Mouse (Mus musculus) adrenal gland, postnatal 4 days (tissue): ENCODE data around the gene Cdca4. TPM values are rescaled to one million over a fixed set of nuclear protein-coding genes. Genes with fewer than 3 reads are reported as not detected.

ENCODE experiments used
- DNase-seq, 2 experiments: peaks; one replicate each; pipeline ENCODE4 v3.0.0; 2021 to 2022; ENCODE audit warnings: low spot score in 2 of 2, mixed read lengths in 2 of 2
- total RNA-seq, 2 experiments: library from RNA; stranded (reverse); gene quantifications; 2 replicates each; pipeline ENCODE4 v1.2.3; 2021

Cdca4 gene
- total RNA-seq, 2 experiments from 2014 or later: 31.1 to 32.5 TPM

DNA sequence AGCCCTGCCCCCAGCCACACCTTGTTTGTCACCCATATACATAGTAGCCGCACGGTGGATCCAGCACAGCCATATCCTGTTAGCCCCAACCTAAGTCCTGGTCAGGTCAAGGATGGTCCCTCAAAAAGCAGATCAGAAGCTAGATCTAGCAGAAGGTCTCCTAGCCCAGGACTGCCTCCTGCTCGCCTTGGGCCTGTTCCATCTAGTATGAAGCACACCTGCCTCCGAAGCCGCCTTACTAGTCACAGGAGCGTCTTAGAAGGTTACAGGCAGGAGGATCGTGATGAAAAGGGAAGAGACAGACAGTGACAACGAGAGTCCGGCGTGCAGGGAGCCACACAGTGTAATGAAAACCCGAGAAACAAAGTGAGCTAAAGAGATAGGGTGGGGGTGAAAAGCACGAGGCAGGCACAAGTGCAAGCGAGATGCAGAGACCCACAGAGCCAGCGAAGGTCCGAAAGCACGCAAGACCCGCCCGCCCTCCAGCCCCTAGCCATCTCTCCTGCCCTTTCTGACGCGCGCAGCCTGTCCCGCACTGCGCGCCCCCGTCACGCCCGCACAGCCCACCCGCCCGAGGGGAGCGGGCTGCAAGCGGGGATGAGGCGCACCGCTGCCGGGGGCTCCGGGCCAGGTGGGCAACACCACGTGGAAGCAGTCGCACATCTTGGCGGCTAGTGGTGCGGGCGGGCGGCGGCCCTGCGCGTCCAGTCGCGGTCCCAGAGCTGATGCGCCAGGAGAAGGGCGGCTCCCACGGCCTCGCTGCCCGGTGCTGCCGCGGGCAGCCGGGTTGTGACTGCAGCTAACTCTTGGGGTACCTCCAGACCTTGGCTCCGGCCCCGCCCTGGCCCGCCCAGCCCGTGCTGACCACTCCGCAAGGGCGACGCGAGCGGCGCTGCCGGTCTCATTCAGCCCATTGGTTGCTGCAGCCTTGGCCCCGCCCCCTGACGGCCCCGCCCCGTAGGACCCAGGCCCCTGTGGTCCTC is 27.1 kb downstream of the Cdca4 start, which contains the start of gene Ahnak2:
TSS of gene Ahnak2 (minus strand) at position 794 of the 983 bp plus-strand sequence.
- DNase-seq: no peak

DNA sequence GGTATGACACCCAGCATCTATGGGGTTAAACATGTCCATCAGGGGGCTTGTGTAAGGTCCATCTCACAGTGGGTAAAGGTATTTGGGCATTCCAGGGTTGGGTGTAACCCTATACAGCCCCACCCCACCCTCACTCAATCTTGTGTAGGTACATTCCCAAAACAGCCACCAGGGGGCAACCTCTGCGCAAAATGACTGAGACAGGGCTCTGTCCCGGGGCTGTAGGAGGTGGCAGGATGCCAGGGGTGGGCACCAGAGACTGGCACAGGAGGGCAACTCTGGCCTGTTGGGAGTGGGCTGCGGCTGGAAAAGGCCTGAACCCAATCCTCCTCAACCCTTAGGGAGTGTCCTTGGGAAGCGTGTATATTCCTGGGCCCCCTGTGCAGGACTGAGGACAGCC is 28.7 kb downstream of the Cdca4 start:
- DNase-seq: peak in 1 of 2 experiments; percentile 55

DNA sequence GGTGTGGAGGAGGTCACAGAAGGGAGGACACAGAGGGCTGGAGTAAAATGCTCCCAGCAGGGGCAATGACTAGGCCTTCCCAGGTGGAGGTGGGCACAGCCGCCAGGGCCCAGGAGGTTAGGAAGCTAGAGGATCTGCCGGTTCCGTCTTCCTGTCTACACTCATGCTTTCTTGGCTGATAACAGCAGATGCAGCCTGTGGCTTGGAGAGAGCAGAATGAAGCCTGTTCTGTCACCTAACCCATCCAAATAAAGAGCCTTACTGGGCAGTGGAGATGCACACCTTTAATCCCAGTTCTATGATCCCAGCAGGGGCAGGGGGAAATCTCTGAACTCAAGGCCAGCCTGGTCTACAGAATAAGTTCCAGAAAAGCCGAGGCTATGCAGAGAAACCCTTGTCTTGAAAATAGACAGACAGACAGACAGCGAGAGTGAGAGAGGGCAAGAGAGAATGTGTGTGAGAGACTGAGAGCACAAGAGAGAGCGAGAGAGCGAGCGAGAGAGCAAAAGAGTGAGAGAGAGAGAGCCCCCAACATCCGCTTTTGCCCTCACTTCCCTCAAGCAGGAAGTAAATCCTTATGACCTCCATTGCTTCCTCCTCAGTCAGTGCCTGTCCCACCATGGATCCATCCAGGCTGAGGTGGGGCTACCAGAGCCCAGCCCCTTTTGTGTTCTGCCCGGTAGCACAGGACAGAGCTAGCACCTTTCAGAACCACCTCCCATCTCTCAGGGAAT is 29.8 kb downstream of the Cdca4 start:
- no peak for DNase-seq

DNA sequence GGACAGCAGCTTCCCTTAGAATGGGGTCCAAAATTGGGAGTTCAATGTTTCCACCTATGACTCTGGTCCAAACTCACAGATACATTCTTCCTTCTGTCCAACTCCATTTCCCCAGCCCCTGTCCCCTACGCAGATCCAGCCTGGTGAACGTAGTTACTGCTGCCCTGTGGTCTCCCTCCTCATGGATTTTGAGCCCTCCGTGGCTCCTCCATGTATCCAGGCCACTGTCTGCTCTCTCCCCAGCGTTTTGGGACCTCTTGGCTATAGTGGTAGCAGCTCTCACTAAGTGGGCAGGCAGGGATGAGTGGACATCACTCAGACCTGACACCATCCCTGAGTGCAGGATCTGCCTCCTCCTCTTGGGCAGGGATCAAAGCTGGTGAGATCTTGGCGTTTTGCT is 30.5 kb downstream of the Cdca4 start:
- no peak for DNase-seq

DNA sequence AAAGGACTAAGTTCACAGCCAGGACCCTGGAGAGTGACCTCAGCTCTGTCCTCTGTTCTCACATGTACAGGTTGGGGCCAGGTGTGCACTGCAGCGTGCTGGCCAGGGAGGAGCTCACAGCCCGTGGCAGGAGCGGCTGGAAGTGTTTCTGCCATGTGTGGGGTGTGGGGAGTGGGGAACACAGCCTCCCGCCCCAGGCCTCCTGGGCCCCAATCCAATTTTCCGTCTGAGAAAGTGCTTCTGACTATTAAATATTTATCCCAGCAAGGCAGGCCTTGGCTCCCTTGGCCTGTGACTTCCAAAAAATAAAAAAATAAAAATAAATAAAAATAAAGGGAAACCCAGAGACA is 30.9 kb downstream of the Cdca4 start:
- DNase-seq: no peak

DNA sequence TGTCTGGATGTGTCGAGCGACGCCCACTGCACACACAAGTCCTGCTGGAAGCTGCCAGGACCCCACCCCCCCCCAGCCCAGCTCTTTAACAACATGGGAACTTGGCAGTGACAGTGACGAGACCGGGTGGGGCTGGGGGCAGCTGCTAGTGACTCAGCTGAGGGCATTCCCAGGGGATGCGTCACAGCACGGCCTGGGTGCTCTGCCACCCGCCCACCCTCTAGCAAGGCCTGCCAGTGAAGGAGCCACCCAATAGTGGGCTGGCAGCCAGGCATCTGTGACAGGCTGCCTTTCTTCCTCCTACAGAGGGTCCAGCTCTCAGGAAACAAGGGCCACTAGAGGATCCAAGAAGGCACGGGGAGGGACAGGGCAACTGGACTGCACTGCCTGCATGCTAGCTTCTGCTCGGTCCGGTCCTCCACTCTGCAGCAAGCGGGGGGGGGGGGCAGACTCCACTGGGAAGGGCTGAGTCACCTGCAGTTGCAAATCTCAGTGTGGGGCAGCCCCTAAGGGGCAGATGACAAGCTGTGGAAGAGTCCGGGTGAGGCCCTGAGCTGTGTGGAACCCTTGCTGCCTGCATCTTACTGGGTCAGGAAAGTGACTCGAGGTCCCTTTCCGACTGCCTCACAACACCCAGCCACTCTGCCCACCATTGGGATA is 31.4 kb downstream of the Cdca4 start:
- peak in 1 of 2 experiments; percentile 45 for DNase-seq

DNA sequence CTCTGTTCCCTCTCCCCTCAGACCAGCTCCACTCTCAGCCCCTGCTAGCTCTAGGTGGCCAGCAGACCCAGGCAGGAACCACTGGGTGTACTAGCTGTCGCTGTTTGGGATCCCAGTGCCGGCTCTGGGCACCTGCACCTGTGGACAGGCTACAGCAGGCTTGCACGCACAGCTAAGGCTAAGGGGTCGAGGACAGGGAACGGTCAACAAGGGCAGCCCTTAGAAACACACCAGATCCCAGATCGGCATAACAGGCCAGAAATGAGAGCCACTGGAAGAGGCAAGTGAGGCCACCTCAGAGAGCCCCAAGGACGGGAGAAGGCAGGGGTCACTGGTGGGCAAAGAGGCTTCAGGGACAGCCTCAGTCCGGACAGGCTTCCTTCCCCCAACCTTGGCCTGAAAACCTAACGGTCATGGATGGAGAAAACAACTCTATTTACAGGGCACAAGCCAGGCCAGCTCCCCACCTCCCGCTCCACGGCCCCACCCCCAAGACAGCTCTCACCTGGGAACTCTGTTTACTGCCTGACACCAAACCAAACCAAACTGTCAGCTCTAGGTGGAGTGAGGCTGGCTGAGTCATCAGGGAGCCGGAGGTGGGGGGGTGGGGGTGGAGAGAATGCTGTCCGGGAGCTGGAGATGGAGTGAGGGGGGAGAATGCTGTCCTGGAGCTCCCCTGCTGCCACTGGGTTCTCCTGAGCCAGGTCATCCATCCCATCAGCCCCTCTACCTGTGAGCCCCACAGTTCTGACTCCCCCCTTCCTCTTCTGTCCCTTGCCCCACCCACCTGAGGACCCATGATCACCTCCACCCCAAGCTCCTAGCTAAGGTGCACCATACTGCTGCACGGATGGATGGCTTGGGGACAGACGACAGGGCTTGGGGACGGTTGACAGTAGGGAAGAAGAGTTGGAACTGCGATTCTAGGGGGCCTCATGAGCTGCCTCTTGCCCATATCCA is 32.4 kb downstream of the Cdca4 start:
- no peak for DNase-seq

DNA sequence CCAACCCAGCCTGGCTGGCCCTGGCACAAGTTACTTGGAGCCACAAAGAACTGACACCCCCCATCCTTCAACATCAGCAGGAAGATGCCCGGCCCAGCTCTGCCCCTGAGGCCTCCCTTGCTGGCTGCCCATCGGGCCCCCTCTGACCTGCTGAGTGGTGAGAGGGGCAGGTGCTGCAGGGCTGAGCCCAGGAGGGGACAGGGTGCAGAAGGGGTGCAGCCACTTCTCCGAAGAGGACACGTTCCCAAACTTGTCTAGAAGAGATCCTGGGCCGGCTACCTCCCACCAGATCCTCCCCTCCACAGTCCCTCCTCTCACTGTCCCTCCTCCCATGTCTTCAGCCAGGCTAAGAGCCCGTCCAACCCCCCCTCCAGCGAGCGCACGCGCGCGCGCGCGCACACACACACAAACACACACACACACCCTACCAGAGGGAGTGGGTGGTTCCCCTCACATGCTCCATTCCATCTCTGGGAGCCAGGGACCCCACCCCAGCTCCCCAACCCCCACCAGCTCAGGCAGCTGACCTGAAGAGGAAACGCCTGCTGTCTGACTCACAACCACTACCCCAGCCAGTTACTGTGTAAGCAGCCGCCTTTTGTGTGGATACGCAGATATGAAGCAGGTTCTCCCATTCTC is 33.6 kb downstream of the Cdca4 start:
- no peak for DNase-seq

DNA sequence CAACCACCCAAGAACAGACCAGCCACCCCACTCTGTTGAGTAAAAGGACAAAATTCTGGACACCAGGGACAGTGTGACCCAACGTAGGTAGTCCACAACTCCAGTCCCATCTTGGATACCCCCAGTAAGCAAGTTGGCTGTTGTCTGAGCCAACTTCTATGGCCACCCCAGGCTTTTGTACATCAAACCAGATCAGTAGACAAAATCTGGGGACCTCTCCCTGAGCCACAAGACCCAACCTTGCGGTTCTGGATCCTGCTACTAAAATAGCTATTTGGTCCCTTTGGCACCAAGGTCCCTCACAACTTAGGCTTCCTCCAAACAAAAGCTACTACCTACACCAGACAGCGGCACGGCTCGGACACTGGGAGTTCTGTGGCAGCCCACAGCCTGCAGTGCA is 34.2 kb downstream of the Cdca4 start:
- DNase-seq: no peak

DNA sequence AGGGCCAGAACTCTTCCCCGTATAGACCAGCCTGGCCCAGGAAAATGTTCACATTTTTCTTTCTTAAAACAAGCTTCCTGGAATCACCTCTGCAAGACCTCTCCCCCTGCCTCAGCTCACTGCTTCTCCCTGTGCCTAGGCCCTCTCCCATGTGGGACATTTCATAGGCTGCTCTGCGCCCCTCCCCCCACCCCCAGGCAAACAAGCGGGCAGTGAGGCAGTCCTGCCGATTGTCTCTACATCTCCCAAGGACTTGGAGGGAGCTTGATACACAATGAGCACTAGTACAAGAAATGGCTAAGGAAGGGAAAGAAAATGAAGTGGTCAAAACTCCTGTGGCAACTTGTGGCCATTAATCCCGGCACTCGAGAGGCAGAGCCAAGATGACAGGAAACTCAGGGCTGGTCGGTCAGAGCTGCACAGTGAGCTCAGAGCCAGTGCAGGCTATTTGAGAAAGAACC is 34.8 kb downstream of the Cdca4 start:
- DNase-seq: no peak

DNA sequence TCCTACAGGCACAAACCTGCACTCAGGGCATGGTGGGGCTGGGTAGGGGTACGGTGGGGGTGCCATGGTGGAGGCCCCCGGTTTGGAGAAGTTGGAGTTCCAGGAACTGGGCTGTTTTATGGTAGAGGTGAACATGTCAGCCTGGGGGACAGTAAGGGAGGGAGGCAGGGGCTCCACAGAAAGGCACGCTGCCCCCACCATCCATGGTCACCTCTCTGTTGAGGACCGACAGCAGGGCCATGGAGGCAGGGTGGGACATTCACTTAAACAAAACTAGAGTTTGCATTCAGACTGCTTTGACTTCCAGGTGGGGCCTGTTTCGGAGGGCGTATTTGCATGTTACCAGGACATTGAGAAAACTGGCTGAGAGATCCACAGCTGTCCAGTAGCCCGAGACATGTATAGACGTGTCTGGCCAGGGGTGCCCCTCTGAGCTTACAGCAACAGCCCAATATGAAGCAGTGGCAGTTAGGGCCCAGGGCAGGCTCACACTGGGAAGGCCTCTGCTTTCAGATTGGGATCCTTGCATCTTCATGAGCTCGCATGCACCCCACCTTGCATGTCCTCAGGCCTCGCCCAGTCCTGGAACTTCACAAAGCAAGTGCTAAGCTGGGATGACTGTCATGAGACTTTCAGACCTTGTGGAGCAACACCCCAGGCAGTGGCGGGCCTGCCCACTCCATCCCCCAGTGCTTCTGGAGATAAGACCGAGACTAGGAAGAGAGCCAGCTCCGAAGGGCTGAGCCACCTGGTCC is 35.4 kb downstream of the Cdca4 start:
- DNase-seq: no peak

DNA sequence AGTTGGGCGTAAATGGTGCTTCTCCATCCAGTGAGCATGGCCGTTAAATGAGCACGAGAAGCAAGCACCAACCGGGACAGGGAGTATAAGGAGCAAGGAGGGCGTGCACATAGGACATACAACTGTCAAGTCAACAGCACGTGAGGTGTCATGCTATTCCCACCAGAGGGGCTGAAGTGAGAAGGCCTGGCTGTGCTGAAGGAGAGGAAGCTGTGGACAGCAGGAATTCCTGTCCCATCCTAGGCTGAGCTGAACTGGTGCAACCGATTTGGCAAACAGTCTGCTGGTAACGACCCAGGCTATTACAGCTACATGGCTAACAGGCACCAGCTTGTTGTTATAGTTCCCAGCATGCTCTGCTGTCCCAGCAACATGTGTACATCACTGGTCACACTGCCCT is 38.2 kb downstream of the Cdca4 start:
- no peak for DNase-seq

DNA sequence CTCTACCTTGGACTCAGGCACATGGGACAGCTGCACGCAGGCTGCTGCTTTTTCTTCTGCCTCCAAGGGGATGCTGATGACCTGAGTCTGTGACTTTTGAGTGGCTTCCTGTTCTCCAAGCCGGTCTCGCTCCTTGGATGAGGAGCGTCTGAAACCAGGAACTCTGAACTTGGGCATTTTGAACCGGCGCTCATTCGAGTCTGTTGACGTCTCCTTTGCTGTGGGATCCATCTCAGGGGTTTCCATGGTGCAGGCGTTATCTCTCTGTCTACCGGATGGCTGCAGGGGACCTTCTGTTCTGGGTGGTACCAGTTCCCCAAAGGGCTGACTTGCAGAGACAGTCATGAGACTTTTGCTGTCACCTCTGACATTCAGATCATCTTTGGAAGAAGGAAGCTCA is 54.7 kb downstream of the Cdca4 start:
- no peak for DNase-seq

DNA sequence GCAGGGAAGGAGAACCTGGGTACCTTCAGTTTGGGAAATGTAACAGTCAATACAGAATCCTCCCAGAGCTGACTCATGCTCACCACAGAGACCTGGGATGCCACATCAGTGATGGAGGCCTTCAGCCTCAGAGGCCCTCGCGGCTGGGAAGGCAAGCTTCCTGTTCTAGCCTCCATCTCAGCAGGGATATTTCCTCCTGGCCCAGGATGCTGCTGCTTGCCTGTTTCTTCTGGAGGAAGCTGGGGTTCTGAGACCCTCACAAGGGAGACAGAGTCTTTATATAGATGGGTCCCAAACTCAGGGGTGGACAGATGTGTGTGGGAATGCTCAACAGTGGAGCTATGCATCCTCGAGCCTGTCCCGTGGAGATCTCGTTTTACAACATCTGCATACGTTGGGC is 55.2 kb downstream of the Cdca4 start:
- no peak for DNase-seq

DNA sequence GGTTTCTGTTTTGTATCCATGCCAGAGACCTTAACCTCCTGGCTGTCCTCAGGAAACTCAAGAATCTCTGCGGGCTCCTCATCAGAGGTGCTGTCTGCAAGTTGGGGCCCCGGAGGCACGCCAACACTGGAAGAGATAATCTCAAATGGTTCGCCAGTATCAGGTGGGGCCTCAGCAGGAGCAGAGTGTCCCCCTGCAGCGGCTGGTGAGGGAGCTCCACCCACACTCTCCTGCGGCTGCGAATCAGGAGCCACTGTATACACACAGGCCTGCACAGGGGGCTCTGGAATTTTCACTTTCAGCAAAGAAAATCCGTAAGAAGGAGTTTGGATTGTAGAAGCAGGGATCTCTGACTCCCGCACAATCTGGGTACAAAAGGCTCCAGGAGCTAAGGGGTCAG is 55.9 kb downstream of the Cdca4 start:
- no peak for DNase-seq

DNA sequence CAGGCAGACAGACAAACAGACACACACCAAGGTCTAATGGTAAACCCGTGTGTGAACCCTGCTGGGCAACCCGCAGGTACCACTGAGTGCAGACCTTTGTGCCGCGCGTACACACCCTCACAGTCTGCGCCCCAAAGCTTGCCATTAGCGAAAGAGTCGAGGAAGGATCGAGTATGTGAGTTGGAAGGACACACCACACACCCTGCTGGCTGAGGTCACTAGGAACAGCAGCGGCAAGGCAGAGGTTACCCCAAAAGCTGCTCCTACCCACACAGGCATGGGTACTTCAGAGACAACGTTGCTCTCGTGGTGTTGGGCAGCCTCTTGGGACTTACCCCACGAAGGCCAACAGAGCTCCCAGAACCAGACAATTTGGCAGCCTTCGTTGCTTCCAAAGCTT is 56.9 kb downstream of the Cdca4 start:
- DNase-seq: no peak

DNA sequence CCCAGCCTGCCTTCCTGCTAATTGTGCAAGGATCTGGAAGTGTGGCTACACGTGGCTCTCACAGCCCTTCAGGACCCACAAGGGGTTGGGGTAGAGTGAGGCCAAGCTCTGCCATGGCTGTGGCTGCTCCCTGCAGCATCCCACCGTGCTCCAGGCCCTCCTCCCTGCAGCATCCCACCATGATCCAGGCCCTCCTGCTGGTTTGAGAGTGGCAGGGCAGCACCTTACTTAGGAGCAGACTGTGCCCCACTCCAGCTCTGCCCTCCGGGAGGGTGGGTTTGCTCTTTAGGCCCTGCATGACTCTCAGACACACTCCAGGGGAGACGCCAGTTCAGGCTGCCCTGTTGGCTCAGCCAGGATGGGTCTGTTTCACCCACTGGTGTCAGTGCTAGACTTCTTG is 58.8 kb downstream of the Cdca4 start:
- DNase-seq: no peak
